Mouse (Mus musculus): Measurements from ENCODE around the gene Cmtm4. TPM values are rescaled to one million over a fixed set of nuclear protein-coding genes. Genes with fewer than 3 reads are reported as not detected.
A peak's percentile ranks its signal among the peaks of the same experiment; 100 is the strongest.

The Cmtm4 gene
- polyA plus RNA-seq, 1 experiment = 45.7 TPM

GRCm38 (mm10) chr8:104412805-104413532 is 17.4 kb upstream of the Cmtm4 start:
- TF ChIP-seq POLR2A (IDR thresholded peaks at IDR 0.05; ENCODE audit: extremely low read depth, insufficient read depth, low read length) (no peak), CTCF (IDR thresholded peaks at IDR 0.05; ENCODE audit: extremely low read depth, insufficient read depth, low read length) (no peak)
- no peak overlapping the region for H3K27ac ChIP-seq (ENCODE audit: insufficient read depth, low read length)
- H3K4me3 ChIP-seq (ENCODE audit: insufficient read depth, low read length) = no peak overlapping the region
- peaks cover 20% of the 10 kb centered on the region for H3K4me1 ChIP-seq (ENCODE audit: control insufficient read depth, insufficient read depth, low read length)

GRCm38 (mm10) chr8:104411972-104412371 is 16.4 kb upstream of the Cmtm4 start:
- Histone ChIP-seq H3K4me3 (ENCODE audit: insufficient read depth, low read length) (no peak overlapping the region), H3K27ac (ENCODE audit: insufficient read depth, low read length) (peak overlapping the region; percentile 83), H3K4me1 (ENCODE audit: control insufficient read depth, insufficient read depth, low read length) (peaks cover 20% of the 10 kb centered on the region)
- TF ChIP-seq POLR2A (IDR thresholded peaks at IDR 0.05; ENCODE audit: extremely low read depth, insufficient read depth, low read length) (no peak), CTCF (IDR thresholded peaks at IDR 0.05; ENCODE audit: extremely low read depth, insufficient read depth, low read length) (no peak)

- TF ChIP-seq CTCF (IDR thresholded peaks at IDR 0.05; ENCODE audit: extremely low read depth, insufficient read depth, low read length) = no peak
- TF ChIP-seq POLR2A (IDR thresholded peaks at IDR 0.05; ENCODE audit: extremely low read depth, insufficient read depth, low read length) = peak; percentile 39; the same call in 1 of the 2 replicates
- Histone ChIP-seq H3K4me1 (ENCODE audit: control insufficient read depth, insufficient read depth, low read length) (peaks cover 20% of the 10 kb centered on the region), H3K4me3 (ENCODE audit: insufficient read depth, low read length) (no peak overlapping the region), H3K27ac (ENCODE audit: insufficient read depth, low read length) (peak overlapping the region; percentile 83)
Measured at GRCm38 (mm10) chr8:104411468-104411867, 15.9 kb upstream of the Cmtm4 start.

GRCm38 (mm10) chr8:104410628-104411273 is 15.1 kb upstream of the Cmtm4 start:
- TF ChIP-seq POLR2A (IDR thresholded peaks at IDR 0.05; ENCODE audit: extremely low read depth, insufficient read depth, low read length) = no peak
- no peak for TF ChIP-seq CTCF (IDR thresholded peaks at IDR 0.05; ENCODE audit: extremely low read depth, insufficient read depth, low read length)
- Histone ChIP-seq H3K4me1 (ENCODE audit: control insufficient read depth, insufficient read depth, low read length) (peaks cover 20% of the 10 kb centered on the region), H3K27ac (ENCODE audit: insufficient read depth, low read length) (peak overlapping the region; percentile 76), H3K4me3 (ENCODE audit: insufficient read depth, low read length) (no peak overlapping the region)

GRCm38 (mm10) chr8:104408328-104409110 is 12.9 kb upstream of the Cmtm4 start:
- Histone ChIP-seq H3K4me1 (ENCODE audit: control insufficient read depth, insufficient read depth, low read length) (peaks cover 18% of the 10 kb centered on the region), H3K4me3 (ENCODE audit: insufficient read depth, low read length) (no peak overlapping the region), H3K27ac (ENCODE audit: insufficient read depth, low read length) (no peak overlapping the region)
- no peak for TF ChIP-seq CTCF (IDR thresholded peaks at IDR 0.05; ENCODE audit: extremely low read depth, insufficient read depth, low read length)
- TF ChIP-seq POLR2A (IDR thresholded peaks at IDR 0.05; ENCODE audit: extremely low read depth, insufficient read depth, low read length) = no peak

- Histone ChIP-seq H3K27ac (ENCODE audit: insufficient read depth, low read length) (no peak overlapping the region), H3K4me3 (ENCODE audit: insufficient read depth, low read length) (no peak overlapping the region), H3K4me1 (ENCODE audit: control insufficient read depth, insufficient read depth, low read length) (peaks cover 9% of the 10 kb centered on the region)
- TF ChIP-seq POLR2A (IDR thresholded peaks at IDR 0.05; ENCODE audit: extremely low read depth, insufficient read depth, low read length) = no peak
Measured at GRCm38 (mm10) chr8:104406340-104407128, 10.9 kb upstream of the Cmtm4 start.

GRCm38 (mm10) chr8:104405430-104406187 is 10.0 kb upstream of the Cmtm4 start:
- Histone ChIP-seq H3K4me3 (ENCODE audit: insufficient read depth, low read length) (no peak overlapping the region), H3K27ac (ENCODE audit: insufficient read depth, low read length) (no peak overlapping the region), H3K4me1 (ENCODE audit: control insufficient read depth, insufficient read depth, low read length) (peaks cover 2% of the 10 kb centered on the region; the same call in 1 of the 2 replicates)
- no peak for TF ChIP-seq CTCF (IDR thresholded peaks at IDR 0.05; ENCODE audit: extremely low read depth, insufficient read depth, low read length)

- H3K4me1 ChIP-seq (ENCODE audit: control insufficient read depth, insufficient read depth, low read length) = peaks cover 2% of the 10 kb centered on the region; the same call in 1 of the 2 replicates
- H3K4me3 ChIP-seq (ENCODE audit: insufficient read depth, low read length) = no peak overlapping the region
- TF ChIP-seq POLR2A (IDR thresholded peaks at IDR 0.05; ENCODE audit: extremely low read depth, insufficient read depth, low read length) = no peak
- peak; percentile 38; the same call in 1 of the 2 replicates for TF ChIP-seq CTCF (IDR thresholded peaks at IDR 0.05; ENCODE audit: extremely low read depth, insufficient read depth, low read length)
- H3K27ac ChIP-seq (ENCODE audit: insufficient read depth, low read length) = no peak overlapping the region
Measured at GRCm38 (mm10) chr8:104403596-104403995, 8.0 kb upstream of the Cmtm4 start.
